Mouse (Mus musculus): ENCODE data around the gene Slc17a2. TPM values are rescaled to one million over a fixed set of nuclear protein-coding genes. Genes with fewer than 3 reads are reported as not detected.
"Not testable (repeated sequence)": the region's sequence is repeated elsewhere in the genome, so short reads cannot be mapped to it uniquely, and the experiment has no call there.

Slc17a2 gene
- polyA plus RNA-seq, 1 experiment: not detected

GRCm38 (mm10) chr13:23768834-23769397, 37.9 kb upstream of the Slc17a2 start:
- TF ChIP-seq GATA1 (IDR thresholded peaks at IDR 0.05; ENCODE audit: low read length): no peak

DNA sequence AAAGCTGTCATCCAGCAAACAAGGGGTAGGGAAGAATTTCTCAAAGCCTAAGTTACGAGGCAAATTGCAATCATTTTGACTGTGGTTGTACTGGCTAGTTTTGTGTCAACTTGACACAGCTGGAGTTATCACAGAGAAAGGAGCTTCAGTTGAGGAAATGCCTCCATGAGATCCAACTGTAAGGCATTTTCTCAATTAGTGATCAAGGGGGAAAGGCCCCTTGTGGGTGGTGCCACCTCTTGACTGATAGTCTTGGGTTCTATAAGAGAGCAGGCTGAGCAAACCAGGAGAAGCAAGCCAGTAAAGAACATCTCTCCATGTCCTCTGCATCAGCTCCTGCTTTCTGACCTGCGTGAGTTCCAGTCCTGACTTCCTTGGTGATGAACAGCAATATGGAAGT, 37.2 kb upstream of the Slc17a2 start, which contains the start of gene Trim38:
Gene Trim38 (plus strand): TSS at position 301 of the 400 bp plus-strand sequence.
- not testable (repeated sequence) for TF ChIP-seq GATA1 (IDR thresholded peaks at IDR 0.05; ENCODE audit: low read length)

DNA sequence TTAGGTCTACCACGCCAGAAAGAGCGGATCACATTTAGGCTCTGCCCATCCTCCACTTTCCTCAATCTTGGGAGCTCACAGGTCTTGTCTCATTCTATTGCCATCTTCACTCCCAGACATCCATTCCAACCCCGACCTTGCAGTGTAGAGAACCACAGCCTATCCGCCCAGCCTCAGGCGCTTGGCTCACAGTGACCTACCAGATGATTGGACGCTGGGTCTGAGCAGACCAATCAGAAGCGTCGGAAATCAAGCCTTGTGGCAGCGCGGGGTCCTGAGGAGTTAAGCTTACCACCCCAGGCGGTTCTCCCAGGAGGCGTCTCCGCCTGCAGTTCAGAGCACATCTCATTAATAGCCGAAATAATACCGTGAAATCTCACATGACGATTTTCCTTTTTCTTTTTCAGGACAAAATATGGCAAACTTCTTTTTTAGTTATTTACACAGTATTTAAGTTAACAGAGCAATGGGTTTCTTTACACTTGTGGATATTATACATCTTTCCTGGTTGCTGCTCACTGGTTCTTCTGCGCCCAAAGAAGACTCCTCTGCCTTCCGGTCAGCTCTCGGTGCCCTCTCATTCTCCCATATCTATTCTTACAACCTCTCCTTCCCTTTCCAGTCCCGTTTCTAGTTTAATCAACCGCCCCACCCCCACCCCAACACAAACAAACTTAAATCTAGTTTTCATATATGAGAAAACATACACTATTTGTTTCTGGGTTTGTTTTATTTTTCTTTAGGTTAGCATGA, 34.1 kb upstream of the Slc17a2 start:
- TF ChIP-seq GATA1 (IDR thresholded peaks at IDR 0.05; ENCODE audit: low read length): no peak

DNA sequence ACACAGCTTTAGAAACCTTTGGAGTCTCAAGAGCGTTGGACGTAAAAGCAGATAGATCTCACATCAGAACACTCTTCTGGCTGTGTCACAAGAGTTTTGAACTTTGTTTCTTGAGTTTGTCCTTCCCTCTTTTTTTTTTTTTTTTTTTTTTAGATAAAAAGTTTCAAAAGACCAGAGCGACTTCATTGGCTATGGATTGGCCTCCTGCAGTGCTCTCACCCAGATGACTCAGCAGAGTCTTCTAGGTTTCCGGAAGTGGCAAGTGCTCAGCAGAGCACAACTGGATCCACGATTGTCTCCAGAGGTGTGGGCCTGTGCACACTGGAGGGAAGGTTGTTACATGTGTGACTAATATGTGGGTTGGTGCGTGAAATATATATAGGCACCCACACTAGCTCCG, 28.5 kb upstream of the Slc17a2 start:
- TF ChIP-seq GATA1 (IDR thresholded peaks at IDR 0.05; ENCODE audit: low read length): no peak

DNA sequence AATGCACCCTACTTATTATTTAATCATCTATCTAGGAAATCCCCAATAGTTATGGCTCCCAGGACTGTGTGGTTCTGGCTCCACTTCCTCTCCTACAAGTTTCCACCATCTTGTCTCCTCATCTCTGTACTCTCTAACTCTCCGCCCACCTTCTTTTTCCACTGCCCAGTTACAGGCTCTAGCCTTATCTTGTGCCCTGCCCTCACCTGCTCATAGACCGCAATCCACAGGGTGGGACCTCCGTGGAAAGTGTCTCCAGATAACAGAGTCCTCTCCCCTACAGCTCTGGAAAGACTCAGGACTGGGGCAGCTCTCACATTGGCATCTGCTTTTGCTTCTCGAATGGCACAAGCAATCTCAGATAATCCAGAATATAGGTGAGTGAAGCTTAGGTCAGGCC, 27.8 kb upstream of the Slc17a2 start:
- no peak for TF ChIP-seq GATA1 (IDR thresholded peaks at IDR 0.05; ENCODE audit: low read length)

DNA sequence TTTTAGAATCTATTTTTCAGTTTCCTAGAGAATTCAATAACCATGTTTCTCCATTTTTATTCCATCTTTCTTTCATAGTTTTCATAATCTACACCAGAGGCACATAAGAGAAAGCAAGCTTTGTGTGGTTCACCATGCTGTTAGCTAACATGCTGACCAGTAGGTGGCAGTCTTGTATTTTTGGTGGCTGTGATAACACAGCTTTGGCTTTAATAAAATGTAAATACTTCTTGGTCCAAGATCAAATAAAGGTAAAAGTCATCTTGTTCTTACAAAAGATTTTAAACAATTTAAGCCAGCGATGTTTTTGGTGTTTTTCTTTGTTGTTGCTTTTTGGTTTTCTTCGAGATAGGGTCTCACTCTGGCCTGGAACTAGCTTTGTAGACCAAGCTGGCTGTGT, 14.3 kb upstream of the Slc17a2 start:
- TF ChIP-seq GATA1 (IDR thresholded peaks at IDR 0.05; ENCODE audit: low read length): no peak

DNA sequence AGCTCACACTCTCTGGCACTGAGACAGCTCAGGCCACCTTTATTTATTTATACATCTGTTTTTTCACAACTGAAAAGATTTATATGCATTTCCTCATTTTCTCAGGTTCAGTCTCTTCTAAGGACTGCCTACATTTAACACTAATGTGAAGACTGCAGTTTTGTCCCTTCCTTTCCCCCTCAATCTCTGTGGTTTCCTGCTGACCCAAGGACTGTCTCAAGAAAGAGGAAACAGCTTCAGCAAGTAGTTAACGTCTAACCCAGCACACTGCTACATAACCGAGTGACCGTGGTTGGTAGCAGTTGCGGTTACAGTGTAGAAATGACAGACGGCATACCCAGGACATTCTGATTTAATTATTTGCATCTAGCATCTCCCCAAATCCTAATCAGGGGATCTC, 7.4 kb upstream of the Slc17a2 start:
- TF ChIP-seq GATA1 (IDR thresholded peaks at IDR 0.05; ENCODE audit: low read length): no peak

DNA sequence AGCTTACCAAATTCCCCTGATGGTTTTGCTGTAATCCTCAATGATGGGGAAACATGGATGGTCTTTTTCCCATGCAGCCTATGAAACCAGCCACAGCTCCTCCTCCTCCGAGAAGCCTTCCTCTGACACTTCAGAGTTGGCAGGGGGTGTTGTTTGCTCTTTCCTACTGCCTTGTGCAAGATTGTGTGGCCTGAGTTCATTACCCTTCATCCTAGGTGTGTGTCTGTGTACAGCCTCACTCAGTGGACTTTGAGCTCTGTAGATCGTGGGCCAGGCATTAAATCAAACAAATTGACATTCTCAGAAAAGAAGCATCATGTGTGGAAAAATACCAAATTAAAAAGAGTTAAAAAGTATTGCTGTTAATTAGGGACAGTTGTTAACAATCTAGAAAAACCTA, 2.3 kb upstream of the Slc17a2 start:
- TF ChIP-seq GATA1 (IDR thresholded peaks at IDR 0.05; ENCODE audit: low read length): no peak

GRCm38 (mm10) chr13:23816148-23816547, 9.4 kb downstream of the Slc17a2 start:
- TF ChIP-seq GATA1 (IDR thresholded peaks at IDR 0.05; ENCODE audit: low read length): no peak

DNA sequence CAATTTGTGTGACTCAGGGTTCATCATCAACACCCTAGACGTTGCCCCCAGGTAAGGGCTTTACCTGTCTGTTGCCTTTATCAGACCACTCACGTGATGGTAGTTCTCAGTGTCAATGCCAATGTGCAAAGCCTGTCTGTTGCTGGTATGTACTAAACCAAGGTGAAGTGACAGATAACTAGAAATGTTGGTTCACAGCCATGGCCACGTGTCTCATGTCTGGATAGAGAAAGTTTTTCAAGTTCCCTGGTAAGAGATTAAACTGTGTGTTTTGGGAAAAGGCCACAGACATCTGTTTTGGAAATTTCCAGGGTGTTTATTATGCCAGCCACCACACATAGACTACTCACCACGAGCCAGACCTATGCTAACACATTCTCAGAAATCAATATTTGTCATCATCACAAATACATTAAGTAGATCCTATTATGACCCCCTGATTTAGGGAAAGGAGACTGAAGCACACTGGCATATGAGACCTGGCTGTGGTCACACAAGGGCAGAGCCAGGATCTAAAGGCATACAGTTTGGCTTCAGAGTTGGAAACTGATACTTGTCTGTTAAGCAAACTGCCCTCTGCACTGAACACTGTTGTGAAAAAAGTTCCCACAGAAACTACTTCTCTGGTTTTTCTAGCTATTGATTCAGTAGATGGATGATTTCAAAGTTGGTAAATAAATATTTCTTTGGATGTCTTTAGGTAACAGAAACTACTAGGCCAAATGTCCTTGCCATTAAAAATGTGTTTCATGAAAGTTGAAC, 13.6 kb downstream of the Slc17a2 start:
- no peak for TF ChIP-seq GATA1 (IDR thresholded peaks at IDR 0.05; ENCODE audit: low read length)

DNA sequence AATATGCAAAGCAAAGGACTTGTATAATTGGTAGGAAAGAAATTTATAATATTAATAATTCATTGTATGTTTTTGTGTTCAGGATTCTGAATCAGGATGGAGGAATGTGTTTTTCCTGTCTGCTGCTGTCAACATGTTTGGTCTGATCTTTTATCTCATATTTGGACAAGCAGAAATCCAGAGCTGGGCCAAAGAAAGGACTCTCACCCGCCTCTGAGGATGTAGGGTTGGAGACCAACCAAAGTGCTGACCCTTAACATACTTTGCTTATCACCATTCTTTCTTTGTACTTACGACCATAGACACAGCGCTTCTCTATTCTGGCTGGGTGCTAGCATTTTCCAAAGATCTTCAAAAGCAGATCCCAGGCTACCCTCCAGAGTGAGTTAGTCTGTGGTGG, 15.4 kb downstream of the Slc17a2 start:
- no peak for TF ChIP-seq GATA1 (IDR thresholded peaks at IDR 0.05; ENCODE audit: low read length)

DNA sequence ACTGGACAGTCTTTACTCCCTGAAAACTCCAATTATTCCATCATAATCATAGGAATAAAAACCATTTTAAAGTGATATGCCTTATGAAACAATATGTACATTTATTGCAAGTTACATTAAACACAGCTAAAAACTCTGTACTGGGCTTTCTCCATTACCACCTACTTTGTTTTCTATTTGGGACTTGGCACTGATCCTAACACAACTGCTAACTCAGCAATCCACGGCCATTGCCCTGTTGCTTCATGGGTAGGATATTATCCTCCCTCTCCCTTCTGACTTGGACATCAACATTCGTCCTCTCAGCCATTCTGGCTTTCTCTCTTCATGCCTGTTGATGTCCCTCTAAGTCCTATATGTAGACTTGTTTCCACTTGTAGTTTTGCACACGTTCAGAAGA, 19.8 kb downstream of the Slc17a2 start:
- no peak for TF ChIP-seq GATA1 (IDR thresholded peaks at IDR 0.05; ENCODE audit: low read length)

- no peak for TF ChIP-seq GATA1 (IDR thresholded peaks at IDR 0.05; ENCODE audit: low read length)
Measured at GRCm38 (mm10) chr13:23833053-23833452, 26.3 kb downstream of the Slc17a2 start.

- TF ChIP-seq GATA1 (IDR thresholded peaks at IDR 0.05; ENCODE audit: low read length): no peak
Measured at GRCm38 (mm10) chr13:23834836-23835235, 28.0 kb downstream of the Slc17a2 start.

GRCm38 (mm10) chr13:23836630-23837029, 29.8 kb downstream of the Slc17a2 start:
- TF ChIP-seq GATA1 (IDR thresholded peaks at IDR 0.05; ENCODE audit: low read length): no peak

DNA sequence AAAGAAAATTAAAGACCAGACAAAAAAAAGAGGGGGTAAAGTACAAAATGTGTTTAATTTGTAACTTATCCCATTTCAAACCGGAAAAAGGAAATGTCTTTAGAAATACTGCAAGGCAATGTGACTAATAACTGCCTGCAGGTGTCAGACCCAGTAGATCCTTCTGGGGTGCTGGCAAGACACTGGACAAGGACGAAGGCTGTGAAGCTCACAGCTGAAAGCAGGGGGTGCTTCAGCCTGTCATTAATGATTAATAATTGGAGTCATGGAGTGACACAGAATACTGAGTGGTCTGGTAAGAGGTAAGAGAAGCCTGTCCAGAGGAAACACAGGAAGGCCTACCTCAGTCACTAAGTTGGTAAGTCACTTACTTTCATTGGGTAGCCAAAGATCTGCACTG, 32.5 kb downstream of the Slc17a2 start, which contains the start of gene Slc17a3:
Gene Slc17a3 (plus strand): TSS at position 127 of the 400 bp plus-strand sequence.
- no peak for TF ChIP-seq GATA1 (IDR thresholded peaks at IDR 0.05; ENCODE audit: low read length)
